Mouse (Mus musculus) heart, adult 2 months (tissue): ENCODE measurements around the gene Slc30a1. TPM values are rescaled to one million over a fixed set of nuclear protein-coding genes. Genes with fewer than 3 reads are reported as not detected.

Source experiments
- DNase-seq, 2 experiments: peaks; one replicate each; pipeline ENCODE4 v3.0.0; 2021
- H3K27ac ChIP-seq: fragments of 200-600 bp; 2 replicates; pipeline ENCODE4 v1.8.1; 2022
- H3K27me3 ChIP-seq: fragments of 200-500 bp; 2 replicates; pipeline ENCODE4 v1.6.1; 2012; ENCODE audit warnings: mild to moderate bottlenecking, low read length, inconsistent platforms, mixed read lengths; ENCODE audit not compliant: control insufficient read depth, insufficient read depth
- H3K36me3 ChIP-seq: fragments of 200-500 bp; 2 replicates; pipeline ENCODE4 v1.6.1; 2012; ENCODE audit warnings: low read length, inconsistent platforms; ENCODE audit not compliant: control insufficient read depth, insufficient read depth
- H3K4me1 ChIP-seq: fragments of 200-500 bp; 2 replicates; pipeline ENCODE4 v1.6.1; 2011; ENCODE audit warnings: low read length; ENCODE audit not compliant: control insufficient read depth, insufficient read depth
- H3K4me3 ChIP-seq: fragments of 200-600 bp; 2 replicates; pipeline ENCODE4 v1.8.1; 2022
- H3K79me2 ChIP-seq: fragments of 200-500 bp; replicated peaks from 2 replicates; pipeline ENCODE4 v1.6.1; 2012; ENCODE audit warnings: mild to moderate bottlenecking, inconsistent platforms, low read length, moderate library complexity, mixed read lengths; ENCODE audit not compliant: control insufficient read depth, insufficient read depth
- H3K9ac ChIP-seq: fragments of 200-500 bp; 2 replicates; pipeline ENCODE4 v1.6.1; 2012; ENCODE audit warnings: low read depth, mild to moderate bottlenecking, control low read depth, inconsistent platforms, low read length, mixed read lengths
- CTCF ChIP-seq: fragments of 200-600 bp; IDR thresholded peaks from 2 replicates; pipeline ENCODE4 v1.8.1; 2022; ENCODE audit warnings: antibody characterized with exemption, mild to moderate bottlenecking, moderate library complexity
- EP300 ChIP-seq: fragments of 200-500 bp; IDR thresholded peaks from 2 replicates; pipeline ENCODE4 v1.6.1; 2011; ENCODE audit warnings: low read depth, low read length, control low read depth; ENCODE audit not compliant: insufficient read depth
- POLR2A ChIP-seq: fragments of 200-500 bp; IDR thresholded peaks from 2 replicates; pipeline ENCODE4 v1.6.1; 2011; ENCODE audit warnings: mild to moderate bottlenecking, low read depth, low read length, control low read depth; ENCODE audit not compliant: insufficient read depth
- WGBS: fragments of 180-500 bp; shearing (Covaris S2); methylation state at CpG from one replicate; pipeline ENCODE4 v1.1.7; 2018; 5-methylcytosine and 5-hydroxymethylcytosine counted together
- intact Hi-C: fragments of 180-260 bp; cut with DNase I; formaldehyde crosslinking; loops from one replicate; pipeline ENCODE4 v1.15.1; 2025
- polyA plus RNA-seq: library from polyadenylated mRNA; depleted of rRNA; stranded (reverse); fragments of >200 nt; gene quantifications from 2 replicates; pipeline ENCODE4 v1.2.3, GENCODE M21; 2012
- total RNA-seq, 2 experiments: library from RNA; stranded (reverse); gene quantifications; 2 replicates each; pipeline ENCODE4 v1.2.3; 2021

Gene Slc30a1
- total and polyA plus RNA-seq, 3 experiments = 5.3 to 18.6 (median 17.1) TPM

- no peak for TF ChIP-seq EP300
- TF ChIP-seq POLR2A = no peak
- no peak for TF ChIP-seq CTCF
- Histone ChIP-seq H3K36me3 (no peaks in the 10 kb centered on the region), H3K4me1 (peaks cover 14% of the 10 kb centered on the region), H3K9ac (no peak overlapping the region), H3K27me3 (no peaks in the 10 kb centered on the region), H3K27ac (no peak overlapping the region), H3K79me2 (no peaks in the 10 kb centered on the region), H3K4me3 (no peak overlapping the region)
- 52% methylated on average over 4 of the region's 4 CpGs for WGBS
- peak in 1 of 2 experiments; percentile 18 for DNase-seq
- intact Hi-C loops = no loop called here
Measured at GRCm38 (mm10) chr1:191932986-191933632, 26.5 kb downstream of the Slc30a1 start.

GRCm38 (mm10) chr1:191943638-191944037 lies 37.1 kb downstream of the Slc30a1 start:
- Histone ChIP-seq H3K4me3 (no peak overlapping the region), H3K36me3 (no peaks in the 10 kb centered on the region), H3K79me2 (no peaks in the 10 kb centered on the region), H3K27ac (no peak overlapping the region), H3K4me1 (peaks cover 7% of the 10 kb centered on the region), H3K27me3 (no peaks in the 10 kb centered on the region), H3K9ac (no peak overlapping the region)
- TF ChIP-seq CTCF (no peak), POLR2A (no peak), EP300 (no peak)
- 53% methylated on average over 6 of the region's 6 CpGs for WGBS
- peak in 1 of 2 experiments; percentile 14 for DNase-seq
- intact Hi-C loops = no loop called here

GRCm38 (mm10) chr1:191945341-191945740 lies 38.8 kb downstream of the Slc30a1 start:
- H3K27ac ChIP-seq = peak overlapping the region; percentile 68
- H3K27me3 ChIP-seq = no peaks in the 10 kb centered on the region
- peaks cover 9% of the 10 kb centered on the region for H3K4me1 ChIP-seq
- TF ChIP-seq CTCF = no peak
- peak in 1 of 2 experiments; percentile 19 for DNase-seq
- no peak overlapping the region for H3K9ac ChIP-seq
- intact Hi-C loops = no loop called here
- no peaks in the 10 kb centered on the region for H3K36me3 ChIP-seq
- WGBS = 92% methylated on average over 8 of the region's 8 CpGs
- H3K4me3 ChIP-seq = no peak overlapping the region
- H3K79me2 ChIP-seq = no peaks in the 10 kb centered on the region

- H3K4me1 ChIP-seq = peaks cover 9% of the 10 kb centered on the region
- 70% methylated on average over 5 of the region's 5 CpGs for WGBS
- DNase-seq = peak in 1 of 2 experiments; percentile 28
- no peaks in the 10 kb centered on the region for H3K36me3 ChIP-seq
- peak overlapping the region; percentile 68 for H3K27ac ChIP-seq
- H3K79me2 ChIP-seq = no peaks in the 10 kb centered on the region
- TF ChIP-seq POLR2A = no peak
- no peak for TF ChIP-seq EP300
- TF ChIP-seq CTCF = no peak
- no peak overlapping the region for H3K9ac ChIP-seq
- H3K4me3 ChIP-seq = no peak overlapping the region
- intact Hi-C loops = no loop called here
- no peaks in the 10 kb centered on the region for H3K27me3 ChIP-seq
Measured at GRCm38 (mm10) chr1:191945756-191946155, 39.2 kb downstream of the Slc30a1 start.

- TF ChIP-seq EP300 = peak; percentile 74
- no peak for TF ChIP-seq CTCF
- peak; percentile 22 for TF ChIP-seq POLR2A
- no peaks in the 10 kb centered on the region for H3K27me3 ChIP-seq
- no peak overlapping the region for H3K9ac ChIP-seq
- 43% methylated on average over 7 of the region's 7 CpGs for WGBS
- peaks cover 9% of the 10 kb centered on the region for H3K4me1 ChIP-seq
- intact Hi-C loops = no loop called here
- peak; percentile 55 to 64 for DNase-seq
- H3K36me3 ChIP-seq = no peaks in the 10 kb centered on the region
- H3K79me2 ChIP-seq = no peaks in the 10 kb centered on the region
- no peak overlapping the region for H3K4me3 ChIP-seq
- H3K27ac ChIP-seq = peak overlapping the region; percentile 68
Measured at GRCm38 (mm10) chr1:191946261-191946660, 39.7 kb downstream of the Slc30a1 start.

GRCm38 (mm10) chr1:191946835-191947234 lies 40.3 kb downstream of the Slc30a1 start:
- peaks cover 9% of the 10 kb centered on the region for H3K4me1 ChIP-seq
- no peaks in the 10 kb centered on the region for H3K79me2 ChIP-seq
- no peak overlapping the region for H3K9ac ChIP-seq
- intact Hi-C loops = no loop called here
- H3K36me3 ChIP-seq = no peaks in the 10 kb centered on the region
- 60% methylated on average over 2 of the region's 2 CpGs for WGBS
- no peak for TF ChIP-seq EP300
- no peak for TF ChIP-seq CTCF
- TF ChIP-seq POLR2A = no peak
- H3K27me3 ChIP-seq = no peaks in the 10 kb centered on the region
- H3K4me3 ChIP-seq = no peak overlapping the region
- peak overlapping the region; percentile 68 for H3K27ac ChIP-seq
- peak in 1 of 2 experiments; percentile 21 for DNase-seq
